Mouse (Mus musculus): ENCODE measurements around the gene Rnls.

Gene Rnls

GRCm38 (mm10) chr19:33188766-33189165 lies 203.3 kb downstream of the Rnls start:
- DNase-seq (ENCODE audit: low read depth, low spot score) = no peak

- no peak for DNase-seq (ENCODE audit: low read depth, low spot score)
These were observed 212.5 kb downstream of the Rnls start for GRCm38 (mm10) chr19:33179595-33179994.

GRCm38 (mm10) chr19:33178866-33179265 lies 213.2 kb downstream of the Rnls start:
- no peak for DNase-seq (ENCODE audit: low read depth, low spot score)

GRCm38 (mm10) chr19:33178367-33178766 lies 213.7 kb downstream of the Rnls start:
- no peak for DNase-seq (ENCODE audit: low read depth, low spot score)

GRCm38 (mm10) chr19:33173991-33174390 lies 218.1 kb downstream of the Rnls start:
- DNase-seq (ENCODE audit: low read depth, low spot score) = no peak

- DNase-seq (ENCODE audit: low read depth, low spot score) = no peak
These were observed 222.2 kb downstream of the Rnls start for GRCm38 (mm10) chr19:33169881-33170280.

GRCm38 (mm10) chr19:33167528-33168264 lies 224.4 kb downstream of the Rnls start:
- no peak for DNase-seq (ENCODE audit: low read depth, low spot score)

GRCm38 (mm10) chr19:33164801-33165200 lies 227.3 kb downstream of the Rnls start:
- no peak for DNase-seq (ENCODE audit: low read depth, low spot score)

GRCm38 (mm10) chr19:33161903-33162302 lies 230.2 kb downstream of the Rnls start:
- DNase-seq (ENCODE audit: low read depth, low spot score) = no peak

GRCm38 (mm10) chr19:33159897-33160296 lies 232.2 kb downstream of the Rnls start:
- DNase-seq (ENCODE audit: low read depth, low spot score) = no peak

- no peak for DNase-seq (ENCODE audit: low read depth, low spot score)
These were observed 232.9 kb downstream of the Rnls start for GRCm38 (mm10) chr19:33159192-33159591.

GRCm38 (mm10) chr19:33158234-33158633 lies 233.9 kb downstream of the Rnls start:
- DNase-seq (ENCODE audit: low read depth, low spot score) = no peak

- no peak for DNase-seq (ENCODE audit: low read depth, low spot score)
These were observed 243.7 kb downstream of the Rnls start for GRCm38 (mm10) chr19:33148411-33148810.

GRCm38 (mm10) chr19:33143198-33143597 lies 248.9 kb downstream of the Rnls start:
- DNase-seq (ENCODE audit: low read depth, low spot score) = no peak

- DNase-seq (ENCODE audit: low read depth, low spot score) = no peak
These were observed 254.8 kb downstream of the Rnls start for GRCm38 (mm10) chr19:33137316-33137715.

- DNase-seq (ENCODE audit: low read depth, low spot score) = no peak
These were observed 269.4 kb downstream of the Rnls start for GRCm38 (mm10) chr19:33122611-33123226.

- DNase-seq (ENCODE audit: low read depth, low spot score) = no peak
These were observed 272.1 kb downstream of the Rnls start for GRCm38 (mm10) chr19:33119947-33120346.

GRCm38 (mm10) chr19:33118898-33119297 lies 273.2 kb downstream of the Rnls start:
- peak; percentile 46 for DNase-seq (ENCODE audit: low read depth, low spot score)

- no peak for DNase-seq (ENCODE audit: low read depth, low spot score)
These were observed 277.3 kb downstream of the Rnls start for GRCm38 (mm10) chr19:33114631-33115295.

- no peak for DNase-seq (ENCODE audit: low read depth, low spot score)
These were observed 278.3 kb downstream of the Rnls start for GRCm38 (mm10) chr19:33113746-33114145.

GRCm38 (mm10) chr19:33110404-33110803 lies 281.7 kb downstream of the Rnls start:
- DNase-seq (ENCODE audit: low read depth, low spot score) = no peak

- DNase-seq (ENCODE audit: low read depth, low spot score) = no peak
These were observed 282.1 kb downstream of the Rnls start for GRCm38 (mm10) chr19:33109941-33110371.

GRCm38 (mm10) chr19:33109141-33109540 lies 283.0 kb downstream of the Rnls start:
- DNase-seq (ENCODE audit: low read depth, low spot score) = no peak

All from CD4-positive, CD25-positive, alpha-beta regulatory T cell, adult 2 months (primary cell).